Mouse (Mus musculus) embryo, embryonic 10 days (tissue): ENCODE data around the gene Cd80.
A peak's percentile ranks its signal among the peaks of the same experiment; 100 is the strongest.

Source experiments
- DNase-seq: peaks from one replicate; pipeline ENCODE4 v3.0.0-alpha.2; 2015; ENCODE audit warnings: low spot score

Gene Cd80

GRCm38 (mm10) chr16:38522129-38523084, 67.0 kb downstream of the Cd80 start, which contains the start of gene Timmdc1:
Gene Timmdc1, minus strand, starts transcription at chr16:38522663.
- peak; percentile 93 for DNase-seq

GRCm38 (mm10) chr16:38526264-38526663, 70.9 kb downstream of the Cd80 start:
- no peak for DNase-seq

- DNase-seq, result peak; percentile 76
Measured at GRCm38 (mm10) chr16:38536544-38537146, 81.3 kb downstream of the Cd80 start.

GRCm38 (mm10) chr16:38538716-38539380, 83.5 kb downstream of the Cd80 start:
- DNase-seq, result no peak
